Mouse (Mus musculus) forebrain, embryonic 14.5 days (tissue): ENCODE results near the gene Ccp110. TPM values are rescaled to one million over a fixed set of nuclear protein-coding genes. Genes with fewer than 3 reads are reported as not detected.

Source experiments
- ATAC-seq: fragments of 200-750 bp; cut with Nextera tagmentation; 2 replicates; pipeline ENCODE4 v1.8.0; 2017; ENCODE audit warnings: mild to moderate bottlenecking, moderate library complexity
- DNase-seq: peaks from one replicate; pipeline ENCODE4 v3.0.0-alpha.2; 2015; ENCODE audit warnings: low spot score
- H3K27ac ChIP-seq: fragments of 300-500 bp; sonication (generic); 2 replicates; pipeline ENCODE4 v1.5.1; 2014; ENCODE audit warnings: low read depth, mild to moderate bottlenecking, control low read depth, low read length, moderate library complexity
- H3K27me3 ChIP-seq: fragments of 300-500 bp; sonication (generic); replicated peaks from 2 replicates; pipeline ENCODE4 v1.6.1; 2014; ENCODE audit warnings: low read length, control low read depth, mixed read lengths; ENCODE audit not compliant: control insufficient read depth, insufficient read depth
- H3K36me3 ChIP-seq: fragments of 300-500 bp; sonication (generic); 2 replicates; pipeline ENCODE4 v1.6.1; 2014; ENCODE audit warnings: low read length, control low read depth; ENCODE audit not compliant: control insufficient read depth, insufficient read depth
- H3K4me1 ChIP-seq: fragments of 300-500 bp; sonication (generic); 2 replicates; pipeline ENCODE4 v1.6.1; 2014; ENCODE audit warnings: antibody characterized with exemption, low read length, control low read depth; ENCODE audit not compliant: control insufficient read depth, insufficient read depth
- H3K4me2 ChIP-seq: fragments of 300-500 bp; sonication (generic); 2 replicates; pipeline ENCODE4 v1.6.1; 2014; ENCODE audit warnings: mild to moderate bottlenecking, control low read depth, low read length
- H3K4me3 ChIP-seq: fragments of 300-500 bp; sonication (generic); 2 replicates; pipeline ENCODE4 v1.5.1; 2014; ENCODE audit warnings: low read depth, low read length, control low read depth
- H3K9ac ChIP-seq: fragments of 300-500 bp; sonication (generic); 2 replicates; pipeline ENCODE4 v1.6.1; 2014; ENCODE audit warnings: mild to moderate bottlenecking, low read length, control low read depth, moderate library complexity
- H3K9me3 ChIP-seq: fragments of 300-500 bp; sonication (generic); replicated peaks from 2 replicates; pipeline ENCODE4 v1.6.1; 2016; ENCODE audit warnings: low read length, control low read depth, mixed read lengths; ENCODE audit not compliant: control insufficient read depth
- WGBS: fragments of 180-500 bp; shearing (Covaris S2); extraction: QIAGEN DNeasy Blood & Tissue Kit; methylation state at CpG from one replicate; pipeline ENCODE4 v1.1.7; 2014; 5-methylcytosine and 5-hydroxymethylcytosine counted together
- polyA plus RNA-seq: library from polyadenylated mRNA; unstranded; fragments of >200 nt; fragmentation: Nextera tagmentation; extraction: Ambion mirVana; gene quantifications from 2 replicates; pipeline ENCODE4 v1.2.1, GENCODE M21; 2014

Gene Ccp110
- 14.8 and 17.5 TPM in 2 replicates for polyA plus RNA-seq

GRCm38 (mm10) chr7:118712228-118713173 is at the start of gene Ccp110:
Gene Ccp110 (plus strand): TSS chr7:118712552.
- ATAC-seq (peak; percentile 99), DNase-seq (peak; percentile 99)
- WGBS = under 1% methylated on average over 48 of the region's 48 CpGs
- H3K9ac ChIP-seq = peak within 1 kb of the TSS; percentile 79
- peaks cover 19% of the 10 kb centered on the region for H3K36me3 ChIP-seq
- H3K27ac ChIP-seq = peak within 1 kb of the TSS; percentile 61; the same call in 1 of the 2 replicates
- H3K9me3 ChIP-seq = no peaks in the 10 kb centered on the region
- H3K4me1 ChIP-seq = peaks cover 6% of the 10 kb centered on the region; the same call in 1 of the 2 replicates
- peak within 1 kb of the TSS; percentile 60 for H3K4me2 ChIP-seq
- no peaks in the 10 kb centered on the region for H3K27me3 ChIP-seq
- peak within 1 kb of the TSS; percentile 69 for H3K4me3 ChIP-seq

- Histone ChIP-seq H3K27me3 (no peaks in the 10 kb centered on the region), H3K27ac (no peak overlapping the region), H3K4me1 (no peaks in the 10 kb centered on the region), H3K9ac (no peak overlapping the region), H3K4me2 (no peak overlapping the region), H3K9me3 (0 out of 2 replicates have a peak, but pooled peaks cover 6% of the 10 kb centered on the region), H3K36me3 (no peaks in the 10 kb centered on the region), H3K4me3 (no peak overlapping the region)
- DNase-seq = no peak
- 93% methylated on average over 2 of the region's 2 CpGs for whole genome bisulfite sequencing
- no peak for ATAC-seq
Measured at GRCm38 (mm10) chr7:118667773-118668172, 44.6 kb upstream of the Ccp110 start.

- Histone ChIP-seq H3K27ac (no peak overlapping the region), H3K9me3 (no peaks in the 10 kb centered on the region)
Measured at GRCm38 (mm10) chr7:118670142-118670541, 42.2 kb upstream of the Ccp110 start.

GRCm38 (mm10) chr7:118676826-118677225 is 35.5 kb upstream of the Ccp110 start:
- Histone ChIP-seq H3K4me3 (no peak overlapping the region), H3K4me2 (no peak overlapping the region), H3K27ac (no peak overlapping the region), H3K4me1 (no peaks in the 10 kb centered on the region), H3K36me3 (no peaks in the 10 kb centered on the region), H3K9me3 (no peaks in the 10 kb centered on the region), H3K27me3 (no peaks in the 10 kb centered on the region), H3K9ac (no peak overlapping the region)
- WGBS = 90% methylated on average over 4 of the region's 4 CpGs
- DNase-seq = no peak
- ATAC-seq = no peak

More at GRCm38 (mm10) chr7:118670142-118670541, 42.2 kb upstream of the Ccp110 start:
- Histone ChIP-seq H3K27me3 (no peaks in the 10 kb centered on the region), H3K4me3 (no peak overlapping the region), H3K4me2 (no peak overlapping the region), H3K4me1 (no peaks in the 10 kb centered on the region), H3K9ac (no peak overlapping the region), H3K36me3 (no peaks in the 10 kb centered on the region)
- WGBS = 76% methylated on average over 4 of the region's 4 CpGs
- no peak for DNase-seq
- no peak for ATAC-seq

GRCm38 (mm10) chr7:118688199-118688598 is 24.2 kb upstream of the Ccp110 start:
- ATAC-seq (peak; percentile 83), DNase-seq (peak; percentile 93)
- WGBS = 16% methylated on average over 5 of the region's 5 CpGs
- Histone ChIP-seq H3K4me3 (no peak overlapping the region), H3K9me3 (no peaks in the 10 kb centered on the region), H3K4me2 (no peak overlapping the region), H3K27me3 (no peaks in the 10 kb centered on the region), H3K36me3 (peaks cover 67% of the 10 kb centered on the region), H3K27ac (no peak overlapping the region), H3K4me1 (no peaks in the 10 kb centered on the region), H3K9ac (no peak overlapping the region)

- WGBS = 92% methylated on average over 7 of the region's 7 CpGs
- Histone ChIP-seq H3K4me2 (no peak overlapping the region), H3K36me3 (peaks cover 76% of the 10 kb centered on the region), H3K4me3 (no peak overlapping the region), H3K9me3 (no peaks in the 10 kb centered on the region), H3K4me1 (no peaks in the 10 kb centered on the region), H3K27me3 (no peaks in the 10 kb centered on the region), H3K27ac (no peak overlapping the region), H3K9ac (no peak overlapping the region)
- ATAC-seq (no peak), DNase-seq (no peak)
Measured at GRCm38 (mm10) chr7:118689088-118689487, 23.3 kb upstream of the Ccp110 start.

- peaks cover 97% of the 10 kb centered on the region for H3K36me3 ChIP-seq
- H3K27me3 ChIP-seq = no peaks in the 10 kb centered on the region
- DNase-seq (no peak), ATAC-seq (no peak)
- H3K9me3 ChIP-seq = no peaks in the 10 kb centered on the region
- no peaks in the 10 kb centered on the region for H3K4me1 ChIP-seq
- H3K4me2 ChIP-seq = no peak overlapping the region
- H3K9ac ChIP-seq = no peak overlapping the region
- H3K27ac ChIP-seq = no peak overlapping the region
- no peak overlapping the region for H3K4me3 ChIP-seq
- 91% methylated on average over 2 of the region's 2 CpGs for WGBS
Measured at GRCm38 (mm10) chr7:118691287-118691686, 21.1 kb upstream of the Ccp110 start.

GRCm38 (mm10) chr7:118696146-118696545 is 16.2 kb upstream of the Ccp110 start:
- Histone ChIP-seq H3K27me3 (no peaks in the 10 kb centered on the region), H3K36me3 (peaks cover 74% of the 10 kb centered on the region), H3K4me2 (no peak overlapping the region), H3K4me3 (no peak overlapping the region), H3K9me3 (no peaks in the 10 kb centered on the region), H3K27ac (no peak overlapping the region), H3K9ac (no peak overlapping the region), H3K4me1 (no peaks in the 10 kb centered on the region)
- ATAC-seq (no peak), DNase-seq (no peak)
- WGBS = 98% methylated on average over 6 of the region's 6 CpGs

- Histone ChIP-seq H3K27me3 (no peaks in the 10 kb centered on the region), H3K4me1 (no peaks in the 10 kb centered on the region), H3K9ac (no peak overlapping the region), H3K4me3 (no peak overlapping the region), H3K4me2 (no peak overlapping the region), H3K36me3 (peaks cover 71% of the 10 kb centered on the region), H3K9me3 (no peaks in the 10 kb centered on the region), H3K27ac (no peak overlapping the region)
- DNase-seq (no peak), ATAC-seq (no peak)
- 89% methylated on average over 4 of the region's 4 CpGs for WGBS
Measured at GRCm38 (mm10) chr7:118697168-118697567, 15.2 kb upstream of the Ccp110 start.
